Mouse (Mus musculus) urinary bladder, adult 2 months (tissue): ENCODE data around the gene Scamp1. TPM values are rescaled to one million over a fixed set of nuclear protein-coding genes. Genes with fewer than 3 reads are reported as not detected.

Source experiments
- DNase-seq: peaks from one replicate; pipeline ENCODE4 v3.0.0; 2022; ENCODE audit warnings: low spot score
- polyA plus RNA-seq: library from polyadenylated mRNA; depleted of rRNA; stranded (reverse); fragments of >200 nt; gene quantifications from 2 replicates; pipeline ENCODE4 v1.2.3, GENCODE M21; 2012

Scamp1 gene
- polyA plus RNA-seq, 1 experiment: 39.0 TPM

DNA sequence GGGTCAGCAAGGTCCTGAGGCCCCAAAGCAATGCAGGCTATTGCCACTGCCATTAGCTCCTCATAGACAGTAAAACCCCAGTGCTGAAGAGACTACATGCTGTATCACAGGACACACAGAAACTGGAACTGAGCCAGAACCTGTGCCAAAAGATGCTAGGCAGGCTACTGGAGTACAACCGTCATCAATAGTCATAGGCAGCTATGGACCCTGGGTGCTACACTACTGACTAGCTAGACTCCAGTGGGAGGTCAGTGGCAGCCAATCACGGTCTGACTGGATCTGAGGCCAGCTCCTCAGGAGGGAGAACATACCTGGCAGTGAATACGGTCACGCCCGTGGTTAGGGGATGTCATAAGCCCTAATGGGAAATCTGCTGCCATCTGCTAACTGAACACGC, 14.4 kb downstream of the Scamp1 start:
- no peak for DNase-seq

DNA sequence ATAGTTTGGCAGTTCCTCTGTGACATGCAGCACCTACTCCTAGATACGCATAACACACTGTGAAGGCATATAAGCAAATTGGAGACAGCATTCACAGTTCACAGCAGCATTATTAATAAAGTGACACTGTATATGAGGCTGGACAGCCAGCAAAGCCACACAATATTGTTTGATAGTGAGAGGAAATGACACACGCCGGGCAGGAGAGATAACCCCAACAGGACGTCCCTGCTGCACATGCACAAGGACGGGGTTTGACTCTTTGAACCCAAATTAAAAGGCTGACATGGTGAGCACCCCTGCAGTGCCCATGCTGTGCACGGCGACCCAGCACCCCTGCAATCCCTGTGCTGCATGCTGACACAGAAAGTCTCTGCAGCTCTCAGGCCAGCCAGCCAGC, 17.5 kb downstream of the Scamp1 start:
- no peak for DNase-seq

GRCm38 (mm10) chr13:94267190-94267589, 18.5 kb downstream of the Scamp1 start:
- DNase-seq: no peak

DNA sequence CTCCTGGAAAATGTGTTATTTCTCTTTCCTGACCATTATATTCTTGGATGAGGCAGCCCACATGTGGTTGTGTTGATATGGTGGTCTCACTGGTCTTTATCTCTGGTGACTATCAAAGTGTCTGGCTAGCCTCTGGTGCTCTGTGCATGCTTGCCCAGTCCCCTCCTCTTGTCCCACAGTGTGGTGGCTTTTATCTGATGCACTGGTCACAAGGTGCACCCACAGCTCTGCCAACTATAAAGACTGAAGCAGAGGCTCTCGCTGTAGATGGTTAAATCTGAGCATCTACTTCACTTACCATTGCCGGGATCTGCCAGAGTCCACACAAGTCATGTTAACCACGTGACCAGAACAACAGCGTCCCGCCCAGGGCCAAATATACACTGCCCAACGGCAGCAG, 19.1 kb downstream of the Scamp1 start:
- no peak for DNase-seq

GRCm38 (mm10) chr13:94265291-94265690, 20.4 kb downstream of the Scamp1 start:
- no peak for DNase-seq

DNA sequence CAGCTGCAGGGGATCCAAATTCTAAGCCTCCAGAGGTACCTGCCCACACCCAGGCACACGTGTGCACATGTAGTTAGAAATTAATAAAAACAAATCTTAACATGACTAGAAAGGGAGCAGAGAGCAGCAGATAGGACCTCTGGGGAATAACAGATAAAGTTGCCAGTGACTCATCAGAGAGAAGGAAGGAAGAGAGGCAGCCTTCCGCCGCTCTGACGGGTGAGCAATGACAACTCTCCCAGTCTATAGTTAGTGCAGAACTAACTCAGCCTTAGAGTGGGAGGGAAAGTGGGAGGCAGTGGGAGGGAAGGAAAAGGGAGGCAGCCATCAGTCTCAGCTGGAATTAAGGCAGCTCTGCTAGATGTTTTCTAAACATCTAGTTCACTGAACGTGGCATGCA, 21.7 kb downstream of the Scamp1 start:
- no peak for DNase-seq

DNA sequence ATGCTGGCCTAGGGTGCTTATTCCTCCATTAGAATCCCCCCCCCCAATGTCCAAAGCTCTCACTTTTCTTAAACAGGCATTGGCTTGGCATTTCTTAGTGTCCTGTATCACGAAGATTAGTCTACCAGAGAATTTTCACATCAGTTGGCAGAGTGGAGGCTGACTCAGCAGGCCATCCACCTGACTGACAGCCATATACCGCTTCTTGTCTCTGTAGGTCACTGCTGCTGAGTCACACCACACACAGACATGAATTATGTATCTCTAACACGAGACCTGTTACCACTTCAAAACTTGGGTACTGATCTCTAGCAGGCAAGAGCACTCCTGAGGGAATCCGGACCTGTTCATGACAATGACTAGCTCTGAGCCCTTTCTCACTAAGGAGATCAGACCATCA, 23.1 kb downstream of the Scamp1 start:
- no peak for DNase-seq

DNA sequence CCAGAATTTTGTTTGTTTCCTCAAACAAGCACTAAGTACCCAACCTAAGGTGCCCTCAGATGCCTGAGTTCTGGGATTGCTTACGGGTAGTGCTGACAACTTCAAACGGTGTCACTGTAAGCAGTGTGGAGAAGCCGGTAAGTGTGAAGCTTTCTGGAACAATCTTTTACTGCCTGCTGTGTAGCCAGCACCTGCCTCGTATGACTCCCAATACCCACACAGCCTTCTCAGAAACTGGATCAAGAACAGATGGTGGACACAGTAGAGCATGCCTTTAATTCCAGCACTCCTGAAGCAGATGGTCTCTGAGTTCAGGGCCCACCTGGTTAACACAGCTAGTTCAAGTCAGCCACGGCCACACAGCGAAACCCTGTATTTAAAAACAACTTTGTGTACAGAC, 24.0 kb downstream of the Scamp1 start:
- DNase-seq: no peak

GRCm38 (mm10) chr13:94260961-94261360, 24.7 kb downstream of the Scamp1 start:
- no peak for DNase-seq

- DNase-seq: no peak
These were observed 26.4 kb downstream of the Scamp1 start for GRCm38 (mm10) chr13:94259210-94259609.

DNA sequence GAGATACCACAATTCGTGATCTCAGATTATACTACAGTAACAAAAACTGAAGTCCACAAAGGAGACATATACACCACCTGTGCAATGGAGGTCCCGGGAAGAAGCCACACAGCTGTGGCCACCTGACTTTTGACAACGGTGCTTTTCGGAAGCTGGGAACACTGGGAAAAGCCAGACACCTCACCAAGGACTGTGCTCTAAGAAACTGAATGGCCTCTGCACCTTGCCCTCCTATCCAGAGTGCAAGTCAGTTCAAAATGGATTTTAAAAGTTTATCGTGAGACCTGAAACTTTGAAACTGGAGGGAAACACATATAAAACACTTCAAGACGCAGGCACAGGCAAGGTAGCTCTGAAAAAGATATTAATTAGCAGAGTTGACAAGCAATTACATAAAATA, 27.1 kb downstream of the Scamp1 start:
- DNase-seq: no peak

GRCm38 (mm10) chr13:94257711-94258110, 27.9 kb downstream of the Scamp1 start:
- no peak for DNase-seq

GRCm38 (mm10) chr13:94255176-94255575, 30.5 kb downstream of the Scamp1 start:
- DNase-seq: no peak

DNA sequence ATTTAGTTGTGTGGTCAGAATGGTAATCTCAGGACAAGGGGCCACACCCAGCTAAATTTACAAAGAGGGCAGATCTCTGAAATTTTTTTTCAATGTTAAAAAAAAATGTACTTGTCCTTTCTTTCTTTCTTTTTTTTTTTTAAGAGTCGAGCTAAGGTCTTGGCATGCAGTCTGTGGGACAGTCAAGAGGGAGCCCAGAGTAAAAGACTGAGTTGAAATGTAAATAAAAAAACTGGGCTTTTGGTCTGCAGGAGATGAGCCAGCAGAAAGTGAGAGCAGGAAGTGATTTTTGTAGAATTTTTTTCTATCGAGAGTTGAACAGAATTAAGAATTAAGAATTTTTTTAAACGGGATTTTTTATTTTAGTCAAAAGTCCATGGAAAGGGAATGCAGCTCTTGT, 31.4 kb downstream of the Scamp1 start:
- DNase-seq: no peak

- no peak for DNase-seq
These were observed 32.6 kb downstream of the Scamp1 start for GRCm38 (mm10) chr13:94253052-94253451.

GRCm38 (mm10) chr13:94250761-94251160, 34.9 kb downstream of the Scamp1 start:
- no peak for DNase-seq

- no peak for DNase-seq
These were observed 35.5 kb downstream of the Scamp1 start for GRCm38 (mm10) chr13:94250188-94250587.

- no peak for DNase-seq
These were observed 42.8 kb downstream of the Scamp1 start for GRCm38 (mm10) chr13:94242897-94243296.

- no peak for DNase-seq
These were observed 43.6 kb downstream of the Scamp1 start for GRCm38 (mm10) chr13:94241892-94242524.

- DNase-seq: no peak
These were observed 44.8 kb downstream of the Scamp1 start for GRCm38 (mm10) chr13:94240873-94241272.

- no peak for DNase-seq
These were observed 45.5 kb downstream of the Scamp1 start for GRCm38 (mm10) chr13:94240111-94240510.

GRCm38 (mm10) chr13:94239488-94239887, 46.2 kb downstream of the Scamp1 start:
- no peak for DNase-seq

DNA sequence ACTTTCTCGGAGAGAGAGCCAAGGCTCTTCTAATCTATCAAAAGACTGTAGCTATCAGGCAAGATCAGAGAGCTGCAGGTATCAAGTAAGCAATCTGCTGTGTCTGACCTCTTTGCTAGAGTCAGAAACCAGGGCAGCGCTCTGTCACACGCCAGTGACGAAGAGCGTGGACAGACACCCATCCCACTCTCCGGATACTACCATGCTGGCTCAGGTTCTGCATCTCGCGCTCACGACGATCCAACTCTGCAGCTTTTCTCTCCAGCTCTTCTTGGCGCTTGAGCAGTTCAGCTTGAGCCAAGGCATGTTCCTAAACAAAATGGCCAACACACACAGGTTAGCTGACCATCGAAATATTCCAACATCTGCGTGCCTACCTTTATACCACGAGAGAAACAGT, 53.8 kb downstream of the Scamp1 start:
- DNase-seq: no peak
